Mouse (Mus musculus): ENCODE results near the gene 4921504E06Rik.

DNA sequence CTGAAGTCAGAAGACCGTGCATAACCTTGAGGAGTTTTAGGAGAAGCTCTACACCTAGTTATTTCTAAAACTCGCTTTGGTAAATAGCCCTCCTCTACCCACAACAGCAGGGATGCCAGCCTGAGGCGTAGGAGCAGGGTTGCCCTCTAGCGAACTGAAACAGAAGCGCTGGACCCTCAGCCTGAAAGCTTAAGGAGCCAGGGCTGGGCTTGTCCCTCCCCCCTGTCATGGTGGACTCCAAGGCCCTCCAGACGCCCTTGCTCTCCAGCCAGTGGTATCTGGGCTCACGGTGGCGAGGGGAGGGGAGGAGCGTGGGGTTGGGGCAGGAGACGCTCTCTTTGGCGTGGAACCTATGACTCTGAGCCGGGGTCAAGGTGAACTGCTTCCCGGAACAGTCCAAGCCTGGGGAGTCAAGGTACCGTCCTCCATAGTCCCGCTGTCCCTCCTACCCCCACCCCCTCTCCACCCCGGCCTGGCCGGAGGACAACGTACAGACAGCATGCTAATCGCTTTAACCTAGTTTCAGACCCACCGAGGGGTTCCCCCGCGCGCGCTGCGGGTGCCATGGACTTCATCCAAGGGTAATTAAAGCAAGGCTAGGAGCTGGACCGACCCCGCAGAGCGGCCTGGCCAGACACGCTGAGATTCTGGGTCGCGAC is 105.5 kb downstream of the 4921504E06Rik start:
- TF ChIP-seq CTCF (conservative IDR thresholded peaks at IDR 0.05; ENCODE audit: low read length) (peak; percentile 23), NANOG (IDR thresholded peaks at IDR 0.05; ENCODE audit: borderline replicate concordance, low read length) (no peak)
